Mouse (Mus musculus) left cerebral cortex, adult 2 months (tissue): ENCODE measurements around the gene Slc9a8. TPM values are rescaled to one million over a fixed set of nuclear protein-coding genes. Genes with fewer than 3 reads are reported as not detected.

Experiments used
- DNase-seq, 2 experiments: peaks; one replicate each; pipeline ENCODE4 v3.0.0; 2021 to 2022; ENCODE audit warnings: low spot score in 2 of 2, mixed read lengths in 1 of 2; ENCODE audit errors: extremely low spot score in 1 of 2
- H3K27ac ChIP-seq: fragments of 200-600 bp; 2 replicates; pipeline ENCODE4 v1.8.1; 2022
- H3K4me3 ChIP-seq: fragments of 200-600 bp; 2 replicates; pipeline ENCODE4 v1.8.1; 2022
- CTCF ChIP-seq: fragments of 200-600 bp; IDR thresholded peaks from 2 replicates; pipeline ENCODE4 v1.8.1; 2022; ENCODE audit warnings: antibody characterized with exemption, mild to moderate bottlenecking, moderate library complexity
- intact Hi-C: fragments of 180-260 bp; cut with DNase I; formaldehyde crosslinking; loops from one replicate; pipeline ENCODE4 v1.15.1; 2025
- total RNA-seq, 2 experiments: library from RNA; stranded (reverse); gene quantifications; 2 replicates each; pipeline ENCODE4 v1.2.3; 2021

The Slc9a8 gene
- total RNA-seq, 2 experiments from 2014 or later: 31.1 to 34.4 TPM

GRCm38 (mm10) chr2:167435631-167436030 is 14.1 kb downstream of the Slc9a8 start:
- H3K27ac ChIP-seq: no peak overlapping the region
- no peak for TF ChIP-seq CTCF
- intact Hi-C loops: no loop called here

GRCm38 (mm10) chr2:167436371-167436770 is 14.9 kb downstream of the Slc9a8 start:
- no peak for TF ChIP-seq CTCF

More at GRCm38 (mm10) chr2:167435631-167436030, 14.1 kb downstream of the Slc9a8 start:
- no peak for DNase-seq
- H3K4me3 ChIP-seq: no peak overlapping the region

GRCm38 (mm10) chr2:167439422-167439821 is 17.9 kb downstream of the Slc9a8 start:
- Histone ChIP-seq H3K4me3 (no peak overlapping the region), H3K27ac (no peak overlapping the region)
- intact Hi-C loops: no loop called here
- DNase-seq: no peak
- TF ChIP-seq CTCF: no peak

More at GRCm38 (mm10) chr2:167436371-167436770, 14.9 kb downstream of the Slc9a8 start:
- intact Hi-C loops: no loop called here
- DNase-seq: no peak
- Histone ChIP-seq H3K27ac (no peak overlapping the region), H3K4me3 (no peak overlapping the region)

GRCm38 (mm10) chr2:167443411-167444193 is 22.1 kb downstream of the Slc9a8 start:
- TF ChIP-seq CTCF: no peak
- Histone ChIP-seq H3K27ac (no peak overlapping the region), H3K4me3 (no peak overlapping the region)
- intact Hi-C loops: no loop called here
- DNase-seq: no peak

- TF ChIP-seq CTCF: no peak
- Histone ChIP-seq H3K27ac (no peak overlapping the region), H3K4me3 (no peak overlapping the region)
- DNase-seq: no peak
- intact Hi-C loops: no loop called here
These were observed 24.6 kb downstream of the Slc9a8 start for GRCm38 (mm10) chr2:167445911-167446780.

GRCm38 (mm10) chr2:167447207-167447606 is 25.7 kb downstream of the Slc9a8 start:
- TF ChIP-seq CTCF: no peak
- no peak overlapping the region for H3K4me3 ChIP-seq
- no peak overlapping the region for H3K27ac ChIP-seq
- intact Hi-C loops: no loop called here
- no peak for DNase-seq

GRCm38 (mm10) chr2:167447629-167448028 is 26.1 kb downstream of the Slc9a8 start:
- DNase-seq: no peak
- intact Hi-C loops: no loop called here
- no peak overlapping the region for H3K27ac ChIP-seq
- no peak for TF ChIP-seq CTCF
- H3K4me3 ChIP-seq: no peak overlapping the region

GRCm38 (mm10) chr2:167449331-167450275 is 28.1 kb downstream of the Slc9a8 start:
- no peak for TF ChIP-seq CTCF
- no peak for DNase-seq
- H3K4me3 ChIP-seq: no peak overlapping the region
- H3K27ac ChIP-seq: no peak overlapping the region
- intact Hi-C loops: no loop called here

GRCm38 (mm10) chr2:167450647-167451046 is 29.1 kb downstream of the Slc9a8 start:
- no peak overlapping the region for H3K27ac ChIP-seq
- H3K4me3 ChIP-seq: no peak overlapping the region
- DNase-seq: no peak
- TF ChIP-seq CTCF: peak; percentile 7
- intact Hi-C loops: no loop called here

- H3K27ac ChIP-seq: no peak overlapping the region
- intact Hi-C loops: no loop called here
- TF ChIP-seq CTCF: no peak
- DNase-seq: peak in 1 of 2 experiments; percentile 47
- H3K4me3 ChIP-seq: no peak overlapping the region
These were observed 32.3 kb downstream of the Slc9a8 start for GRCm38 (mm10) chr2:167453814-167454213.

GRCm38 (mm10) chr2:167456361-167457020 is 35.0 kb downstream of the Slc9a8 start:
- Histone ChIP-seq H3K4me3 (no peak overlapping the region), H3K27ac (no peak overlapping the region)
- no peak for DNase-seq
- intact Hi-C loops: no loop called here
- TF ChIP-seq CTCF: no peak
